Mouse (Mus musculus) Muller cell, postnatal 12 days (primary cell): ENCODE measurements at regions not wholly inside any gene's neighbourhood (a gene's known extent, or its start where the extent isn't known, plus 50 kb on each side); places are given as distances from the start of the nearest gene placed in this dataset.

ENCODE experiments used
- DNase-seq: peaks from one replicate; pipeline ENCODE4 v3.0.0-alpha.2; 2015; ENCODE audit errors: inconsistent ontology term

- DNase-seq = peak; percentile 76
Measured at GRCm38 (mm10) chr12:12509164-12509937, 247.4 kb downstream of the Fam49a start.

DNA sequence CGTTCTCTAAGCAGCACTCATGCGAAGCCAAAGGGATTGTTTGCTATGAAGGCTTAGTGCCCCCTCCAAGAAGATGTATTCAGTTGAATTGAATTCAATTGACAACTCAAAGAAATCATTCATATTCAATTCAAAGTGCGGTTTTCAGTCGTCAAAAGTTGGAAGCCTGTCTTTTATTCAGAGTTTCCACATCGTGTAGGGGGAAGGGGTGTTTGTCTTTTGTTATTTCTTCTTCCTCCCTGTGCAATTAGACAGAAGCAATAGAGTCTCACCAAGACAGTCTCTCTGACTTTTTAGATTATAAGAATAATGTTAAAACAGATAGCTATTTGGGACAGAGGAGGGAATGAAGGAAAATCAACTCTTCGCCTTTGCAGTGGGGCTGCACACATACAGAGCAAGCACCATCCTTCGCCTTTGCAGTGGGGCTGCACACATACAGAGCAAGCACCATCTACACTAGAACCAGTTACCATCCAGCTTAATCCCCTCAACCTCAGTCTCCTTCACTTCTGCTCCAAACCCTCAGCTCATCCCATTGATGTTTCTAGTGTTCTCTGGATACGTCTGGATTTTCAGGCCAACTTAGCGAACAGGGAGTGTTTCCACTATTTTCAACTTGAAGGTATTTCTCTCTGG is 246.7 kb downstream of the Fam49a start:
- no peak for DNase-seq

DNA sequence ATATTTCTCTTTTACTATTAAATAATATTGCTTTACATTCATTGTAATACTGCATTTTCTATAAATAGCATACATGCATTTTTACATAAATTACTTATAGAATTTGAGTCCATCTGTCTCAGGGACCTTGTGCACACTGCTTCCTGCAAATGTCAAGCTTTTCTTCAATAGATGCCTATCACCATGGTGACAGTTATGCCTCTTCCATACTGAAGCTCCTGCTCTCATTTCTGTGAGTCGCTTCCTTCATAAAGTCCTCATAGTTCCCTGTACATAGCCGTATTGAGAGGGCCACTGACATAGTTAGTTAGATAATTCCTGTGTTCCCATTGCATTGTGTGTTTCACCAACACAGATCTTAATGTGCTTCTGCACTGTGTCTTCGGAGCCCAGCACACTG is 244.7 kb downstream of the Fam49a start:
- no peak for DNase-seq

- DNase-seq = no peak
Measured at GRCm38 (mm10) chr12:12505590-12505989, 243.7 kb downstream of the Fam49a start.

DNA sequence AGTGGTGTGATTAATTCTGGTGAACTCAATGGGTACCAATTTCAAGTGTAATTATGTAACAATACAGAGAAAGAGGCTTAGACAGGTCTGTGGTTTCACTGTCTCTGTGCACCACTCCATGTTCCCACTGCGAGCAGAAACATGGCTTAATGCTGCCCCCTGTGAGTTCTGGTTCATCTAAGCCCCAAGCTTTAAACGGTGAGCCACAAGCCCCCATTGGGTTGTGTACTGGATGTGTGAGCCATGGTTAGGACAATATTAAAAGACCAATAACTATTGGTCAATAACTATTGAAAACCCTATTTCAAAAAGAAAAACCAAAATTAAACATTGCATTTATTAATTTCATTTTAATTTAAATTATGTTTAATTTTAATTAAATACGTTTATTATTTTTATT is 238.0 kb downstream of the Fam49a start:
- no peak for DNase-seq

DNA sequence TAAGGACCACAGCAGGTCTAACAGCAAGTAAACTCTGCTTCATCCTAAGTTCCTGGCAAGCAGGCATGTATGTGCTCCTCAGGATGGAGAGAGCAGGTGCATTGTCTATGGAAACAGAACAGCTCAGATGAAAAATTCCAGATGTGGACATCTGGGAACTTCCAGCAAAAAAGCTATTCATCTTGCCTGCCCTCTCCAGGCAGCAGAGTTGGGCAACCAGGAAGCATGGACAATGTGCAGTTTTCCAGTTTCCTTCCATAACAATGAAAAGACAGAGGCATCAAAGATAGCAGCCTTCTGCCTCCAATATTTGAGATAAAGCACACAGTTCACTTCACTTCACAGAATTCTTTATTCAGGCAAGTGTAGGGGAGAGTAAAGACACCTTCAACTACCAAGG is 236.7 kb downstream of the Fam49a start:
- no peak for DNase-seq

DNA sequence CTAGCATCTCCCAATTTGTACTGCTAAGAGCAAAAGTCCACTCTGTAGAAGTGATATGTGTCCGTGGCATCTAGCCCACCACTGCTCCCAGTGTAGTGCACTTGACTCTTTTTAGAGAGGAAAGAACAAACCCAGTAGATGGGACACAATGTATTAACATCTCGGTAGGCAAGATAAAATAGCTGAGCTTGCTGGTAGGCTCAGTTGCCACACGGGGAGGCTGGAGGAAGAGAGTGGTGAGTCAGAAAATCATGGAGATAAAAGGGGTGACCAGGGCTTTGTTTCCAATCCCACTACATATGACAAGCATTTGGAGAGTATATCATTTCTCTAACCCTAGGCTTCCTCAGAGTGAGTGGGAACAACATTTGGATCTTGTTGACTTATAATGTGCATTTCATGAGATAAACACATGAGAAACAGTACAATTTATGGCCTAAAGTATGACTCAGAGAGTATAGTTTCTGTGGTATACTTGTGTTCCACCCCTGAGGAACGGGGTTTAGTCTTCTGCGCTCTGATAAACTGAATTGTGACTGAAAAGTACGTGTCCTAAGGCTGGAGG is 235.4 kb downstream of the Fam49a start:
- DNase-seq = no peak

DNA sequence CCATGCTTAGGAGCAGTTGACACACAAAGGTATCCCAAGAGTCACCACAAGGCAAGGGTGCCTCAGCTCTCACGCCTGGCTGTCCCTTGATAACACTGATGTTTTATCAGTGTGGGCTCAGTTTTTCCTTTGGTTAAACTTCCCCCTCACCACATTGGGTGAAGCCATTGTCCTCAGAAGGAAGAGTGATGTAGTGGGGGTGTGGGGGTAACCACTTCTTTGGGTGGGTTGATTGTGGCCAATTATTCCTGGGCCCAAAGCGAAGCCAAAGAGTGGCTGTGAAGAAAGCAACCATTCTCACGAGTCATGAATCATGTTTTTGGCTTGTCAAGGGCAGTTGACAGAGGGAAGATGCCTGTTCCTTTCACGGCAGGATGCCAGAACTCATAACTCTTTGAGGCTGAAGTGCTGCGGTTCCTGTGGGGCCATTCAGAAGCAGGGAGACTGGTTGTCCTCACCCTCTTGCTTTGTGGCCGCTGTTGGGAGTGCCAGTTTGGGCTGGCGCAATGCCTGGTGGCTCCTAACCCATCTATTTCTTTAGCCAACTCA is 234.7 kb downstream of the Fam49a start:
- DNase-seq = peak; percentile 94

- no peak for DNase-seq
Measured at GRCm38 (mm10) chr12:12490173-12490572, 228.2 kb downstream of the Fam49a start.

DNA sequence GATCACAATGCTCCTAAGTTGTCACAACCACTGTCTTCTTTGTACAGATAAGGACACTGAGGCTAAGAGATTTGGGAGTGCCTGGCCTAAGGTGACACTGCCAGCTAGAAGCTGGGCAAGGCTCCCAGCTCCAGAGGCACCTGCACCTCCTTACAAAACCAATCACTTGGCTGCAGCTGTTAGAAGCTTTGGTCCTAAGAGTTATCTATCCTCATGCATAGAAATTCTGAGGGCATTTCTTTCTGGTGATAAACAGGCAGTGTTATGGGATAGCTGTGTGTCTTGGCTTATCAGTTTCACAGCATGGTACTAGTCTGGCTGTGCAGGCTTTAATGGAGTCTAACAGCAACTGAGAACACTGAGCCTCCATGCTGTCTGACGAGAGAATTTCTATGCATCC is 226.2 kb downstream of the Fam49a start:
- no peak for DNase-seq

- DNase-seq = no peak
Measured at GRCm38 (mm10) chr12:12486656-12487356, 224.9 kb downstream of the Fam49a start.

GRCm38 (mm10) chr12:12484921-12485680 is 223.2 kb downstream of the Fam49a start:
- DNase-seq = no peak

DNA sequence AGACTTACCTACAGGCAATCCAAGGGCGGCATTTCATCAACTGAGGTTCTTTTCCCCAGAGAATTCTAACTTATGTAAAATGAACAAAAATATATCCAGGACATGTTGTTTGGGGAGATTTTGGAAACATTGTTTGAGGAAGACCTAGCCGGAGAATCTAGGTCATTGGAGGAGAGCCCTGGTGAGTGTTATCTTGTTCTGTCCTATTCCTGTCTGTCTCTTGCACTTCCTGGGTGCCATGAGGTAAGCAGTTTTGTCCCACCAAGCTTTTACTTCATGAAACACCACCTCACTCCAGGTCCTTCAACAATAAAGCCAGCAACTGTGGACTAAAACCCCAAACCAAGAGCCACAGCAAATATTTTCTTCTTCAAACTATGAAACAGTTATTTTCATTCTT is 218.5 kb downstream of the Fam49a start:
- no peak for DNase-seq

- DNase-seq = no peak
Measured at GRCm38 (mm10) chr12:12452086-12452485, 190.1 kb downstream of the Fam49a start.

- DNase-seq = no peak
Measured at GRCm38 (mm10) chr12:12446768-12447167, 184.8 kb downstream of the Fam49a start.

DNA sequence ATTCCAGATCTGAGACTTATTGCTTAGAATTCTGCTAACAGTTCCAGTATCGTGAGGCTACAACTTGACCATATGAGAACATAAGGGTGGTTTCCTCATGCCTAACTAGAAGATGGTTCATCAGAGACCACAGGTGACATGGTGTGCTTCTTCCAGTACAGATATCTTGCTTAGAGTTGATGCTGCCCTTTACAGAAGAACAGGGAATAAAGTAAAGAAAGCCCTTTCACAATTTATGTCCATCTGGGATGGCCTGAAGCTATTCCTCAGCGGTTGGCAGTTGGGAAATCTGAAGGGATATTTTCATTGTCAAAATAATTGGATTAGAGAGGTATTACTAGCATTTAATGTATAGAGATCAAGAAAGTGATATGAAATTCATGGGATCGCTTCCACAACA is 184.3 kb downstream of the Fam49a start:
- DNase-seq = no peak

GRCm38 (mm10) chr12:12442872-12443271 is 180.9 kb downstream of the Fam49a start:
- no peak for DNase-seq

DNA sequence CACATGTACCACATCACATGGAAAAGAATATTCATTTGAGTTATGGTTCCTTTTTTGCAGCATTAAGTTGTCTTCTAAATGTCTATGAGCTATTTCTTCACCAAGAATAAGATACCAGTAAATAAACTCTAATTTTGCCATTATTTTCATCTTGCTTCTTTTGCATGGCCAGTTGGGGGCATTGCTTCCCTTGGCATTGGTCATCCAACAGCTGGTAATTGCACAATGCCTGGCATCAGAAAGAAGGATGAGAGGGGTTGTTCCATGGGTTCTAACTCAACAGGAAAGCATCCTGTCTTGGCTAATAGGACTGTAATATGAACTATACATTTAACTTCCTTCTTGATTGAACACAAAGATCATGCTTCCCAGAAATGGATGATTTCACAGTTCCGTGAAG is 174.4 kb downstream of the Fam49a start:
- DNase-seq = peak; percentile 25

GRCm38 (mm10) chr12:12432597-12432996 is 170.7 kb downstream of the Fam49a start:
- DNase-seq = no peak
